Mouse (Mus musculus) bone marrow macrophage, adult 2 months (primary cell): ENCODE data around the gene Myo5a.

Experiments
- CTCF ChIP-seq: IDR thresholded peaks from 2 replicates; pipeline ENCODE4 v1.5.1; 2012; ENCODE audit warnings: low read depth, mild to moderate bottlenecking, low read length, moderate library complexity
- POLR2A ChIP-seq: IDR thresholded peaks from 2 replicates; pipeline ENCODE4 v1.6.1; 2012; ENCODE audit warnings: mild to moderate bottlenecking, low read depth, low read length, borderline replicate concordance

GRCm38 (mm10) chr9:75210269-75210668, 139.5 kb downstream of the Myo5a start:
- TF ChIP-seq CTCF (no peak), POLR2A (no peak)
